Mouse (Mus musculus) stomach, embryonic 16.5 days (tissue): Measurements from ENCODE around the gene Tor1a. TPM values are rescaled to one million over a fixed set of nuclear protein-coding genes. Genes with fewer than 3 reads are reported as not detected.
A peak's percentile ranks its signal among the peaks of the same experiment; 100 is the strongest.

Experiments used
- ATAC-seq: fragments of 200-750 bp; cut with Nextera tagmentation; 2 replicates; pipeline ENCODE4 v1.8.0; 2017; ENCODE audit warnings: moderate number of reproducible peaks, moderate TSS enrichment; ENCODE audit not compliant: insufficient read depth, low FRiP score
- H3K27ac ChIP-seq: fragments of 300-500 bp; sonication (generic); 2 replicates; pipeline ENCODE4 v1.5.1; 2014; ENCODE audit warnings: low read length
- H3K27me3 ChIP-seq: fragments of 300-500 bp; sonication (generic); 2 replicates; pipeline ENCODE4 v1.6.1; 2014; ENCODE audit warnings: low read length, control low read depth, mixed read lengths; ENCODE audit not compliant: control insufficient read depth, insufficient read depth
- H3K36me3 ChIP-seq: fragments of 300-500 bp; sonication (generic); 2 replicates; pipeline ENCODE4 v1.6.1; 2014; ENCODE audit warnings: low read length; ENCODE audit not compliant: control insufficient read depth, insufficient read depth
- H3K4me1 ChIP-seq: fragments of 300-500 bp; sonication (generic); 2 replicates; pipeline ENCODE4 v1.6.1; 2014; ENCODE audit warnings: low read length, control low read depth, mixed read lengths; ENCODE audit not compliant: control insufficient read depth, insufficient read depth
- H3K4me2 ChIP-seq: fragments of 300-500 bp; sonication (generic); 2 replicates; pipeline ENCODE4 v1.6.1; 2014; ENCODE audit warnings: low read depth, low read length, mixed read lengths
- H3K4me3 ChIP-seq: fragments of 300-500 bp; sonication (generic); replicated peaks from 2 replicates; pipeline ENCODE4 v1.5.1; 2014; ENCODE audit warnings: mild to moderate bottlenecking, low read length
- H3K9ac ChIP-seq: fragments of 300-500 bp; sonication (generic); 2 replicates; pipeline ENCODE4 v1.6.1; 2014; ENCODE audit warnings: low read length
- H3K9me3 ChIP-seq: fragments of 300-500 bp; sonication (generic); replicated peaks from 2 replicates; pipeline ENCODE4 v1.6.1; 2016; ENCODE audit warnings: low read length, control low read depth; ENCODE audit not compliant: control insufficient read depth
- WGBS: fragments of 180-500 bp; shearing (Covaris S2); extraction: QIAGEN DNeasy Blood & Tissue Kit; methylation state at CpG from one replicate; pipeline ENCODE4 v1.1.7; 2014; 5-methylcytosine and 5-hydroxymethylcytosine counted together
- polyA plus RNA-seq: library from polyadenylated mRNA; unstranded; fragments of >200 nt; fragmentation: Nextera tagmentation; extraction: Ambion mirVana; gene quantifications from 2 replicates; pipeline ENCODE4 v1.2.1, GENCODE M21; 2015

The Tor1a gene
- polyA plus RNA-seq = 70.0 and 75.1 TPM in 2 replicates

DNA sequence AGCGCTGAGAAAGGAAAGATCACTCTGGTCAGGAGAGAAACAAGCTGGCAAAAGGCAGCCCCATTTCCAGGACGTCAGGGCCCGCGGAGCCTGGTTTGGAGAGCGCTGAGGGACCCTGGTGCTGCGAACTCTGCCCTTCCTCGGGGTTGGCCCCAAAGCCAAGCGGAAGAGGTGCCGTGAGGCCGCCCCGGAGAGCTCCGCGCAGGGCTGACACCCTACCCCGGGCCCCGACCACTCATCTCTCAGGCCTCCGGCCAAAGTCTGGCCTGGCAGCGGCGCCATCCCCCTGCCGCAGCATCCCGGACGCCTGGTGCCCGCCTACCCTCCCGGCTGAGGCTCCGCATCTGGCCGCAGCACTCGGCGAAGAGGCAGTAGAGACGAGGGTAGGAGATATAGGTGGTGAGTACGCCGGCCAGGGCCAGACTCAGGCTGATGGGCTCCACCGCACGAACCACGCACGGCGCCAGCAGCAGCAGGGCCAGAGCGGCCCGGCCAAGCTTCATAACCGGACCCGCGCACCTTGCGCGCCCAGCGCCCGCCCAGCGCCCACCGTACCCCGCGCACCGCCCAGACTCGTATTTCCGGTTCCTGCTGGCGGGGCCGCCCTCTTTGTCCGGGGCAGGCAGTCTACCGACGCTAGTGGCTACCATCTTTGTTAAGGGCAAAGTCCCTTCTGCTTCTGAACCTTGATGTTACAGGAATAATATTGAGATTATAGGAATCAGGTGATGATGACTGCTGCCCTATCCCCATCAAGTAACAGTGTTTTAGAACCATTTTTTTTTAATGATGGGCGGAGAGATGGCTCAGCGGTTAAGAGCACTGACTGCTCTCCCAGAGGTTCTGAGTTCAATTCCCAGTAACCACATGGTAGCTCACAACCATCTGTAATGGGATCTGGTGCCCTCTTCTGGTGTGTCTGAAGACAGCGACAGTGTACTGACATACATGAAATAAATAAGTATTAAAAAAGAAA is at the start of gene Tor1a:
Gene Tor1a, minus strand, starts transcription at position 582 of the 976 bp plus-strand sequence.
- ATAC-seq = peak; percentile 95
- 2% methylated on average over 56 of the region's 59 CpGs for WGBS
- Histone ChIP-seq H3K36me3 (no peaks in the 10 kb centered on the region), H3K27me3 (no peaks in the 10 kb centered on the region), H3K9me3 (no peaks in the 10 kb centered on the region), H3K27ac (peak within 1 kb of the TSS; percentile 28), H3K4me2 (peak within 1 kb of the TSS; percentile 75), H3K9ac (peak within 1 kb of the TSS; percentile 81), H3K4me3 (peak within 1 kb of the TSS; percentile 64), H3K4me1 (peaks cover 19% of the 10 kb centered on the region)

DNA sequence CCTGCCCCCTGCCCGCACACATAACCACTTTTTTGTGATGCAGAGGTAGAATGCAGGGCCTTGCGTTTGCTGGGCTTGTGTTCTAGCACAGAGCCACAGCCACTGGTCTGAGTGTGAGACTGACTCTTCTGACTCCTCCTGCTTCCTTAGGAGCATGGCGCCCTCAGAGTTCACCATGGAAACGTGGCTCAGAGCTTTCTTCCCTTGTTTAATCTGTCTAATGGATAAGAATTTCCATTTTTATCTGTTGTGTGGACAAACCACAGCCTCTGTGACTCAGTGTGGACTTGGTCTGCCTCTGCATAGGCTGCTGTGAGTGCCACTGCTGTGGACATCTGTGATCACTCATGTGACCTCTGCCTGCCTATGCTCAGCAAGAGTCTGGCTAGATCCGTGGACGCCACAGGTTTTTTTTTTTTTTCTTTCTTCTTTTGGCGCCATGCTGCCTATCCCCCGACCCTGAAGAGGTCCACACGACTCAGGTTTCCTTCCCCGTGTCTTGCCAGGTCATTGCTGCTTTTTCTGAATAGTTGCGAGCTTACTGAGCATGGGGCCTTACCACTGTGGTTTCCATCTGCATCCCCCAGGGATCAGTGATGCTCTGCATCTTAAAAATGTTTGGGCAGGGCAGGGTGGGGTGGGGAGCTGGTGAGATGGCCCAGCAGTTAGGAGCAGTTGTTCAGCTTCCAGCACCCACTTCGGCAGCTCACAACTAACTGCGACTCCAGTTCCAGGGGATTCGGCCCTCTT is 45.8 kb upstream of the Tor1a start:
- Histone ChIP-seq H3K4me3 (no peak overlapping the region), H3K4me1 (no peaks in the 10 kb centered on the region), H3K9me3 (no peaks in the 10 kb centered on the region), H3K27me3 (no peaks in the 10 kb centered on the region), H3K9ac (no peak overlapping the region), H3K36me3 (peaks cover 13% of the 10 kb centered on the region; the same call in 1 of the 2 replicates), H3K4me2 (no peak overlapping the region), H3K27ac (no peak overlapping the region)
- ATAC-seq = no peak
- WGBS = 72% methylated on average over 14 of the region's 14 CpGs

- 56% methylated on average over 5 of the region's 5 CpGs for WGBS
- H3K27ac ChIP-seq = no peak overlapping the region
- no peak for ATAC-seq
- no peak overlapping the region for H3K9ac ChIP-seq
- H3K36me3 ChIP-seq = peaks cover 6% of the 10 kb centered on the region; the same call in 1 of the 2 replicates
- H3K9me3 ChIP-seq = no peaks in the 10 kb centered on the region
- H3K4me2 ChIP-seq = no peak overlapping the region
- no peaks in the 10 kb centered on the region for H3K27me3 ChIP-seq
- H3K4me1 ChIP-seq = peaks cover 7% of the 10 kb centered on the region; the same call in 1 of the 2 replicates
- no peak overlapping the region for H3K4me3 ChIP-seq
These were observed 39.5 kb upstream of the Tor1a start for GRCm38 (mm10) chr2:31007208-31007607.

DNA sequence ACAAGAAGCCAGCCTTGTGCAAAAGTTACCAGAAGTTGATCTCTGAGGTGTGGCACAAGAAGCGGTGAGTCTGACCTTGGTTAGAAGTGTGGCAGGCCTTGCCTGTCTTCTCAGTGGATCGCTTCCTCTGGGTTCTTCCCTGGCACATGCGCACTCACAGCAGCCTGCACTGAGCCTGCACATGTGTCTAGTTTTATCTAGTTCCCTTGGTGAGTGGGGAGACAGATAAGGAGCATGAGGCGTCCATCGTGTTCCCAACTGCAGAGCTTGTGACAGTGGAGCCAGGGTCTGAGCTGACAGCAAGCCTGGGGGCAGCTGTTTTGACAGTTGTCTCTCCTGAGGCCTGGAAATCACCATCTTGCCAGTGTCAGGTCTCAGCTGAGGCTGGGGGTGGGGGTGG is 38.7 kb upstream of the Tor1a start:
- Histone ChIP-seq H3K4me3 (no peak overlapping the region), H3K27me3 (no peaks in the 10 kb centered on the region), H3K4me1 (peaks cover 7% of the 10 kb centered on the region; the same call in 1 of the 2 replicates), H3K27ac (peak overlapping the region; percentile 35; the same call in 1 of the 2 replicates), H3K9me3 (no peaks in the 10 kb centered on the region), H3K36me3 (peaks cover 6% of the 10 kb centered on the region; the same call in 1 of the 2 replicates), H3K4me2 (no peak overlapping the region), H3K9ac (peak overlapping the region; percentile 14)
- 0 out of 2 replicates have a peak, but pooled peaks have one; percentile 11 for ATAC-seq
- WGBS = 65% methylated on average over 5 of the region's 5 CpGs

GRCm38 (mm10) chr2:31005453-31005852 is 37.7 kb upstream of the Tor1a start:
- H3K4me2 ChIP-seq = no peak overlapping the region
- H3K27ac ChIP-seq = no peak overlapping the region
- ATAC-seq = no peak
- 0 out of 2 replicates have a peak, but pooled peaks cover 3% of the 10 kb centered on the region for H3K36me3 ChIP-seq
- H3K27me3 ChIP-seq = no peaks in the 10 kb centered on the region
- H3K9me3 ChIP-seq = no peaks in the 10 kb centered on the region
- 78% methylated on average over 2 of the region's 2 CpGs for WGBS
- H3K4me1 ChIP-seq = peaks cover 7% of the 10 kb centered on the region; the same call in 1 of the 2 replicates
- no peak overlapping the region for H3K4me3 ChIP-seq
- no peak overlapping the region for H3K9ac ChIP-seq

GRCm38 (mm10) chr2:31002857-31003256 is 35.1 kb upstream of the Tor1a start:
- no peaks in the 10 kb centered on the region for H3K9me3 ChIP-seq
- peaks cover 7% of the 10 kb centered on the region; the same call in 1 of the 2 replicates for H3K4me1 ChIP-seq
- no peaks in the 10 kb centered on the region for H3K27me3 ChIP-seq
- ATAC-seq = no peak
- H3K9ac ChIP-seq = no peak overlapping the region
- H3K4me2 ChIP-seq = no peak overlapping the region
- 0 out of 2 replicates have a peak, but pooled peaks cover 2% of the 10 kb centered on the region for H3K36me3 ChIP-seq
- H3K27ac ChIP-seq = no peak overlapping the region
- H3K4me3 ChIP-seq = no peak overlapping the region
- WGBS = 91% methylated on average over 10 of the region's 10 CpGs

DNA sequence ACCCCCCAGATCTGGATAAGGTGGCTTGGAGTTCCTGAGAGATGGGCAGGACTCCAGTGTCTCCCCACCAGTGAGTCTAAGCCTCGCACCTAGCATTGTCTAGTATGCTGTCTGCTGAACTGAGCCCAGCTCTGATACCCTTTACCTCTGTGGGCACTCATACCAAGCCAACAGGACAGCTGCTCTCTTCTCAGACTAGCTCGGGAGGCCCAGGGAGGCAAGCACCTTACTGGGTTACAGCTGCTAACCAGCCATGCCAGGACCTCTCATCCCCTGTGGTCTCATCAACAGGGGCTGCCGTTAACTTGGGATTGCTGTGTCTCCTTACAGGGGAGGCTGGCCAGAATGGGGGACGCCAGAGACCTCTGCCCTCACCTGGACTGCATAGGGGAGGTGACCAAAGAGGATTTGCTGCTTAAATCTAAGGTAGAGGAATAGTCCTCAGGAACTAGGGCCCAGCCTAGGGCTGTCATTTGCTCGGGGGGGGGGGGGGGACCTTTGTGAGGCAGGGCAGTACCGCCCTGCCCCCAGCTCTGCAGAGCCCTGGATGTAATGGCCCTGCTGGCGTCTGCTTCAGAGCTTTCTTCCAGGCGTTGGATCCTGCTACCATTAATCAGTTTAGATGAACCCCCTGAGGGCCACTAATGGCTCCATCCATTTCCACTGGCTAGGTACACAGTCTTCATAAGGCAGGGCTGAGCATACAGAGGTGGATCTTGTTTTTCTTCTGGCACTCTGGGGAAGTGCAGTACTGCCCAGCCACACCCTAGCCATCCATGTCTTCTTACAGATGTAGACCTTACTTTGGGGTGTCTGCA is 30.9 kb upstream of the Tor1a start:
- Histone ChIP-seq H3K4me3 (no peak overlapping the region), H3K9me3 (no peaks in the 10 kb centered on the region), H3K4me1 (0 out of 2 replicates have a peak, but pooled peaks cover 2% of the 10 kb centered on the region), H3K27me3 (no peaks in the 10 kb centered on the region), H3K9ac (no peak overlapping the region), H3K4me2 (no peak overlapping the region), H3K27ac (no peak overlapping the region), H3K36me3 (no peaks in the 10 kb centered on the region)
- 66% methylated on average over 7 of the region's 8 CpGs for WGBS
- peak; percentile 25; the same call in 1 of the 2 replicates for ATAC-seq

DNA sequence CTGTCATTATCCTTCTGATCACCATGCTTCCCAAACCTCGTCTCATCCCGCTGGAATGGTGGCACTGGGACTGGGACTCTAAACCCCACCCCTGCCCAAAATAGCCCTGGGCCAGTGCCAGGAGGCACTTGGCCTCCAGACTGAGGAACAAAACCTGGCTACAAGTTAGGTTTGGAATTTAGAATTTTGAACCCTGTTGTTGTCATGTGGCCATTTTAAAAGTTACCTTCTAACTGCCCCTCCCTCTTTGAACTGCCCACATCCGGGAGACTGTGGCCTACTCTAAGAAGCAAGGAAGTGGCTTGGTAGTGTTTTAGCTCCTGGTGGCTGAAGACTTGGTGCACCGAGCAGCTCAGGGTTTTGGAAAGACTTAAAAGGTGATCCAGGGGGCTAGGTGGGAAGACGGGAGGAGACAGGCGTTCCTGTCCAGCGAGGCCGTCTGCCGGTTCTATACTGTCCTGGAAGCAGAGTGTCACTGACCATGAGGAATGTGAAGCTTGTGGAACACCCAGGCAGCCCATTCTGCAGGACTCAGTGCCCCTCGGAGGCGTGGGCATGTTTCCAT is 27.8 kb upstream of the Tor1a start:
- Histone ChIP-seq H3K9ac (no peak overlapping the region), H3K4me2 (no peak overlapping the region), H3K36me3 (no peaks in the 10 kb centered on the region), H3K4me1 (0 out of 2 replicates have a peak, but pooled peaks cover 2% of the 10 kb centered on the region), H3K27ac (no peak overlapping the region), H3K27me3 (no peaks in the 10 kb centered on the region), H3K4me3 (no peak overlapping the region), H3K9me3 (no peaks in the 10 kb centered on the region)
- 73% methylated on average over 11 of the region's 11 CpGs for WGBS
- ATAC-seq = no peak
